Mouse (Mus musculus) kidney, adult 2 months (tissue): ENCODE results near the gene Cntrob. TPM values are rescaled to one million over a fixed set of nuclear protein-coding genes. Genes with fewer than 3 reads are reported as not detected.
"Not testable (repeated sequence)": the region's sequence is repeated elsewhere in the genome, so short reads cannot be mapped to it uniquely, and the experiment has no call there.

Source experiments
- DNase-seq: peaks from one replicate; pipeline ENCODE4 v3.0.0; 2021
- H3K27ac ChIP-seq: fragments of 200-500 bp; 2 replicates; pipeline ENCODE4 v1.5.1; 2012; ENCODE audit warnings: low read depth, low read length, control low read depth, inconsistent platforms; ENCODE audit not compliant: insufficient read depth
- H3K27me3 ChIP-seq: fragments of 200-500 bp; replicated peaks from 2 replicates; pipeline ENCODE4 v1.6.1; 2012; ENCODE audit warnings: mild to moderate bottlenecking, moderate library complexity, low read length, inconsistent platforms; ENCODE audit not compliant: control insufficient read depth, insufficient read depth
- H3K36me3 ChIP-seq: fragments of 200-500 bp; 2 replicates; pipeline ENCODE4 v1.6.1; 2012; ENCODE audit warnings: mild to moderate bottlenecking, moderate library complexity, low read length, inconsistent platforms; ENCODE audit not compliant: control insufficient read depth, insufficient read depth
- H3K4me1 ChIP-seq: fragments of 200-500 bp; 2 replicates; pipeline ENCODE4 v1.6.1; 2011; ENCODE audit warnings: low read length; ENCODE audit not compliant: control insufficient read depth, insufficient read depth
- H3K4me3 ChIP-seq: fragments of 200-500 bp; 2 replicates; pipeline ENCODE4 v1.5.1; 2011; ENCODE audit warnings: mild to moderate bottlenecking, low read depth, low read length, control low read depth; ENCODE audit not compliant: insufficient read depth
- CTCF ChIP-seq: fragments of 200-500 bp; conservative IDR thresholded peaks from 2 replicates; pipeline ENCODE4 v1.5.1; 2011; ENCODE audit warnings: low read depth, mild to moderate bottlenecking, control low read depth, low read length, moderate library complexity, mixed read lengths; ENCODE audit not compliant: insufficient read depth, insufficient read length
- POLR2A ChIP-seq: fragments of 200-500 bp; IDR thresholded peaks from one replicate; pipeline ENCODE4 v1.6.1; 2011; ENCODE audit warnings: low read depth, low read length, control low read depth
- WGBS: fragments of 180-500 bp; shearing (Covaris S2); methylation state at CpG from one replicate; pipeline ENCODE4 v1.1.7; 2018; 5-methylcytosine and 5-hydroxymethylcytosine counted together
- polyA plus RNA-seq: library from polyadenylated mRNA; depleted of rRNA; stranded (reverse); fragments of >200 nt; gene quantifications from 2 replicates; pipeline ENCODE4 v1.2.3, GENCODE M21; 2012

The Cntrob gene
- polyA plus RNA-seq, 1 experiment: 4.6 TPM

GRCm38 (mm10) chr11:69326408-69327156 lies 3.0 kb upstream of the Cntrob start:
- Histone ChIP-seq H3K4me3 (peak overlapping the region; percentile 43), H3K36me3 (no peaks in the 10 kb centered on the region), H3K27me3 (no peaks in the 10 kb centered on the region), H3K4me1 (peaks cover 14% of the 10 kb centered on the region; the same call in 1 of the 2 replicates), H3K27ac (no peak overlapping the region)
- WGBS: 3% methylated on average over 45 of the region's 45 CpGs
- DNase-seq: no peak
- no peak for TF ChIP-seq CTCF
- no peak for TF ChIP-seq POLR2A

DNA sequence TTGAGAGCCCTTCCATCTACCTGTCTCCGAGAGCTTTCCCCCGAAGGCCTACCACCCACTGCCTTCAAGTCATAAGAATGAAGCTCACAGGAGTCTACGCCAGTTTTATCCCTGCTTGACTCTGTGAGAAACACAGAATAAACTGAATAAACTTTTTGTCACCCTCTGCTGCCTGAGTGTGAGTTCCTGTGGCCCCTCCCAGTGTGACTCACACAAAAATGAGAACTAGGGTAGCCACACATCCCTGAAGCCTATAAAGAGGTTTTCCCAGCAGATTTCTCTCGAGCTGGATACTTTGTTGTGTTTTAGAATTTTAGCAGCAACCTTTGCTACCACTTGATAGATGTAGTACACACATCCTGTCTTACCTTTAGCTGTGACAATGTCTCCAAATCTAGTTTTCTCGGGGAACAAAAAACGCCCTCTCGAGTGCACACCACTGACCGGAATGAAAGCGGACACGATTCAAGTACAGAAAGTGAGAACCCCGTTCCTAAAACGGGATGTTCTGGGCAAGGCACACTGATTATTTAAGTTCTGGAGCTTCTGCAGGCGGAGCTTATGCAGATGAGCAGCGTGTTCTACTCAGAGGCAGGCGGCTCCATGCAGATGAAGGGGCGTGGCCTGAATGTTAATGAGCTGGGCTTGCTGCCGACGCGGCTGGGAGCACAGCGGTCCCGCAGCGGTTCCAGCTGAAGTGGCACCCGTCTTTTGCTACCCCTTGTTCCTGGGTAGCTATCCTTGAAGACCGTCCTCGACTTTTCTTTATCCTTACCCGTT lies 2.2 kb upstream of the Cntrob start, which contains the start of gene Kcnab3:
TSS of gene Kcnab3 (plus strand) at position 631 of the 780 bp plus-strand sequence.
- no peak for TF ChIP-seq CTCF
- TF ChIP-seq POLR2A: no peak
- WGBS: 10% methylated on average over 26 of the region's 26 CpGs

GRCm38 (mm10) chr11:69324749-69325148 lies 1.2 kb upstream of the Cntrob start:
- no peaks in the 10 kb centered on the region for H3K36me3 ChIP-seq
- 79% methylated on average over 6 of the region's 6 CpGs for WGBS
- no peaks in the 10 kb centered on the region for H3K27me3 ChIP-seq
- H3K4me1 ChIP-seq: peaks cover 10% of the 10 kb centered on the region; the same call in 1 of the 2 replicates
- TF ChIP-seq CTCF: no peak
- TF ChIP-seq POLR2A: no peak
- no peak for DNase-seq
- no peak overlapping the region for H3K4me3 ChIP-seq
- H3K27ac ChIP-seq: no peak overlapping the region

More for the DNA sequence above, 2.2 kb upstream of the Cntrob start, which contains the start of gene Kcnab3:
- no peaks in the 10 kb centered on the region for H3K36me3 ChIP-seq
- no peaks in the 10 kb centered on the region for H3K27me3 ChIP-seq
- peaks cover 10% of the 10 kb centered on the region; the same call in 1 of the 2 replicates for H3K4me1 ChIP-seq
- no peak within 1 kb of the TSS for H3K27ac ChIP-seq
- peak; percentile 95 for DNase-seq
- H3K4me3 ChIP-seq: peak within 1 kb of the TSS; percentile 43

DNA sequence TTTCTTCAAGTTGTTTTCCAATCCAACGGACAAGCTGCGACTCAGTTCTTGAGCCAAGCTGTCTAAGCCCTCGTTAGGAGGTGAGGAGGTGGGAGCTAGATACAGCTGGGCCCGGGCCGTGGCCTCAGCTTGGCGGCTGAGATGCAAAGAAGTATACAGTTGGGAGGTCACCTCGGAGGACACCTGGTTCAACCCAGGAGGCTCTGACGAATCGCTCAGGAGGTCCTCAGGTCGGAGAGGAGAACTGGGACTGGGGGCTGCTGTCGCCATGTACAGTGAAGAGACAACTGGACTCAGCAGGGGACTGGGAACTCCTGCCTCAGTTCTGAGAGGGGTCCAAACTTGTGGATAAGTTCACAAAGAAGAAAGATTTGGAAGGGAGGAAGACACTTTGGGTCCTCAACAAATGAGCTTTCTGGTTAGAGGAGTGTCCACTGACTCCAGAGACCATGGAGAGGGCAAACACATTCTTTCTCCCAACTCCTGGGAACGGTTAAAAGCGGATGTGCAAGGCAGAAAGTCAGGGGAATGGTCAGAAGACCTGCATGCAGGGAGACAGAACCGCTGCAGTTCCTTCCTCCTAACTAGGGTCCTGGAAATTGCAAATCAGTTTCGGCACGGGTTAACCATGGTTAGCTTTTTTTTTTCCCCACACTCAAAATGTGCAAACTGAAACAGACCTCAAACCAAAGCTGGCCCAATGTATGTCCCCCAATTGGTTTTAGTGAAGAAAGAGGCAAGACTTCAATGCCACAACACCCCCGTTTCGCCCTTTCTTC lies 693 bp downstream of the Cntrob start:
- no peak for TF ChIP-seq POLR2A
- TF ChIP-seq CTCF: no peak
- 12% methylated on average over 18 of the region's 18 CpGs for WGBS
- Histone ChIP-seq H3K27ac (peak overlapping the region; percentile 62), H3K36me3 (no peaks in the 10 kb centered on the region), H3K4me1 (peaks cover 10% of the 10 kb centered on the region; the same call in 1 of the 2 replicates), H3K4me3 (peak overlapping the region; percentile 68), H3K27me3 (no peaks in the 10 kb centered on the region)
- no peak for DNase-seq

DNA sequence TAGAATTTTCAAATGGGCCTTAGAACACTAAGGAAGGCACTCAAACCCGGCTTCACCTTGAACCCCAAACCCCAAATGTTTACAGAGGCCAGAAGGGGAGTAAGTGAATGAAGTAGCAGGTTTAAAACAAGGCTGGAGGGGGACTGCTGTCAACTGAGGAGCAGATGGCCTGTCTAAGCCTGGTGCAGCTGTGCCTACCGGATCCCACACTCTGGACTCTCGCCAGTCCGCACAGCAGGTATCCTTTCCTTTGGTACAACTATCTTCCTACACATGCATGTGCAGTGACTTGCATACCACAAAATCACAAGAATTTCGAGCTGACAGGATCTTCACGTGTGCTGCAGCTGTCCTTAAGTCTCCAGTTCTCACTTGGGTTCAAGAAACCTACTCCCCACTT lies 1.6 kb downstream of the Cntrob start:
- no peak for DNase-seq
- Histone ChIP-seq H3K27me3 (no peaks in the 10 kb centered on the region), H3K4me1 (peaks cover 10% of the 10 kb centered on the region; the same call in 1 of the 2 replicates), H3K4me3 (no peak overlapping the region), H3K36me3 (no peaks in the 10 kb centered on the region), H3K27ac (no peak overlapping the region)
- TF ChIP-seq CTCF: no peak
- TF ChIP-seq POLR2A: no peak
- WGBS: 82% methylated on average over 6 of the region's 6 CpGs

DNA sequence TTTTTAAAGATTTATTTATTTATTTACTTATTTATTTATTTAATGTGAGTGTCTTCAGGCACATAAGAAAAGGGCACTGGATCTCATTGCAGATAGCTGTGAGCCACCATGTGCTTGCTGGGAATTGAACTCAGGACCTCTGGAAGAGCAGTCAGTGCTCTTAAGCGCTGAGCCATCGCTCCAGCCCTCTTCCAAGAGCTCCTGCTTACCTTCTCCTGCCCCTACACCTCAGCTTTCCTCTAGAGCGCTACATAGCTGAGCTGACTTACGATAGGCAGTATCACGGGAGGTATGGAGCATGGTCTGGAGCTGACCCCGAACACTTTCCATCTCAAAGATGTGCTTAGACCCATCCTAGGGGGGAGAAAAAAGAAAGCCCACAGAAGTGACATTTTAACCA lies 2.0 kb downstream of the Cntrob start:
- no peak for TF ChIP-seq POLR2A
- no peak for TF ChIP-seq CTCF
- H3K36me3 ChIP-seq: no peaks in the 10 kb centered on the region
- H3K27ac ChIP-seq: no peak overlapping the region
- no peak for DNase-seq
- H3K4me1 ChIP-seq: peaks cover 10% of the 10 kb centered on the region; the same call in 1 of the 2 replicates
- 95% methylated on average over 6 of the region's 6 CpGs for WGBS
- H3K27me3 ChIP-seq: no peaks in the 10 kb centered on the region
- no peak overlapping the region for H3K4me3 ChIP-seq

- not testable (repeated sequence) for H3K36me3 ChIP-seq, H3K27ac ChIP-seq
- WGBS: 89% methylated on average over 3 of the region's 3 CpGs
Observed at GRCm38 (mm10) chr11:69318000-69318399, 5.6 kb downstream of the Cntrob start.

More at GRCm38 (mm10) chr11:69318000-69318399, 5.6 kb downstream of the Cntrob start:
- H3K4me1 ChIP-seq, H3K27me3 ChIP-seq, DNase-seq, H3K4me3 ChIP-seq: not testable (repeated sequence)
